Mouse (Mus musculus) liver, embryonic 13.5 days (tissue): ENCODE results near the gene Cacybp. TPM values are rescaled to one million over a fixed set of nuclear protein-coding genes. Genes with fewer than 3 reads are reported as not detected.

Experiments
- ATAC-seq: fragments of 200-750 bp; cut with Nextera tagmentation; 2 replicates; pipeline ENCODE4 v1.8.0; 2017; ENCODE audit warnings: low read depth, mild to moderate bottlenecking, moderate number of reproducible peaks, moderate library complexity
- DNase-seq: peaks from one replicate; pipeline ENCODE4 v3.0.0; 2022
- H3K27ac ChIP-seq: fragments of 300-500 bp; sonication (generic); 2 replicates; pipeline ENCODE4 v1.5.1; 2015; ENCODE audit warnings: moderate library complexity, mild to moderate bottlenecking, inconsistent platforms
- H3K27me3 ChIP-seq: fragments of 300-500 bp; sonication (generic); 2 replicates; pipeline ENCODE4 v1.6.1; 2015; ENCODE audit warnings: mild to moderate bottlenecking, inconsistent platforms
- H3K36me3 ChIP-seq: fragments of 300-500 bp; sonication (generic); 2 replicates; pipeline ENCODE4 v1.6.1; 2015; ENCODE audit warnings: mild to moderate bottlenecking, inconsistent platforms
- H3K4me1 ChIP-seq: fragments of 300-500 bp; sonication (generic); replicated peaks from 2 replicates; pipeline ENCODE4 v1.6.1; 2015; ENCODE audit warnings: inconsistent platforms
- H3K4me2 ChIP-seq: fragments of 300-500 bp; sonication (generic); 2 replicates; pipeline ENCODE4 v1.6.1; 2015; ENCODE audit warnings: inconsistent platforms, mild to moderate bottlenecking, moderate library complexity
- H3K4me3 ChIP-seq: fragments of 300-500 bp; sonication (generic); replicated peaks from 2 replicates; pipeline ENCODE4 v1.5.1; 2015; ENCODE audit warnings: mild to moderate bottlenecking, inconsistent platforms
- H3K9ac ChIP-seq: fragments of 300-500 bp; sonication (generic); 2 replicates; pipeline ENCODE4 v1.6.1; 2015; ENCODE audit warnings: mild to moderate bottlenecking, inconsistent platforms
- H3K9me3 ChIP-seq: fragments of 300-500 bp; sonication (generic); replicated peaks from 2 replicates; pipeline ENCODE4 v1.6.1; 2016; ENCODE audit warnings: inconsistent platforms
- WGBS: fragments of 180-500 bp; shearing (Covaris S2); methylation state at CpG from one replicate; pipeline ENCODE4 v1.1.7; 2015; ENCODE audit not compliant: insufficient replicate concordance; 5-methylcytosine and 5-hydroxymethylcytosine counted together
- polyA plus RNA-seq: library from polyadenylated mRNA; unstranded; fragments of >200 nt; fragmentation: Nextera tagmentation; extraction: Ambion mirVana; gene quantifications from 2 replicates; pipeline ENCODE4 v1.2.1, GENCODE M21; 2015

Gene Cacybp
- polyA plus RNA-seq, 1 experiment from 2014 or later, result 239 TPM

DNA sequence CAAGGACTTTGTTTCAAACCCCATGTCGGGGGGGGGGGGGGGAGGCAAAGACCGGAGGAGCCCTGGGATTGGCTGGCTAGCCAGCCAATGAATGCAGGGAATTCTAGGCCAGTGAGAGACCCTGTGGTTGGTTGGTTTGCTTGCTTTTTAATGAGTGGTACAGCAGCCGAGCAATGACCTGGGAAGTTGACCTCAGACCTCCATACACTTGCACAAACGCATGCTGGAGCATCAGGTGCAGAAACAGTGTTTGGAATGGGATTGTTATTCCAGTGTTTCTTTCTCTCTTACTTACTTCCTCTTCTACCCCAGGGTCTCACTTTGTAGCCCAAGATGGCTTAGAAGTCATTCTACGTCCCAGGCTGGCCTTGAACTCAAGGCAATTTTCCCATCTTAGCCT lies 46.1 kb downstream of the Cacybp start:
- no peak overlapping the region for H3K27ac ChIP-seq
- H3K9me3 ChIP-seq, result no peaks in the 10 kb centered on the region
- H3K4me2 ChIP-seq, result no peak overlapping the region
- no peaks in the 10 kb centered on the region for H3K27me3 ChIP-seq
- WGBS, result 59% methylated on average over 3 of the region's 5 CpGs
- no peak for DNase-seq
- no peak overlapping the region for H3K4me3 ChIP-seq
- no peaks in the 10 kb centered on the region for H3K36me3 ChIP-seq
- H3K9ac ChIP-seq, result no peak overlapping the region
- no peak for ATAC-seq
- H3K4me1 ChIP-seq, result no peaks in the 10 kb centered on the region

DNA sequence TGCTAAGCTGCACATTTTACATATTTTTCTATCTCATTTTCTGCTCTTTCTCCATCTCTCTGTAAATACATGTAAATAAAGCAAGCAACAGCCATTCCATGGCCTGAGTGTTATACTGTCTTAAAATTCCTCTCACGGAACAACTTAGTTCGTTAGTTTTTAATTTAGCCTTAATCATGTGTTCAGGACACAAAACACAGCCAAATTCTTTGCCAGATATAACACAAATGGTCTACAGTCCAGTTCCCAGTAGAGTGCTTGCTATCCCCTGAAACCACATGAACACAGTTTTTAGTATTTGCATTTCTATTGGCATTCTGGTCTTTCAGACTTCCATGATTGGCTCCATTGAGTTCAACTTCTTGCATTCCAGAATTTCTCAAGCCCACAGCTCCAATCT lies 54.5 kb downstream of the Cacybp start:
- no peak for DNase-seq
- H3K9ac ChIP-seq, result no peak overlapping the region
- WGBS, result 66% methylated on average over 2 of the region's 2 CpGs
- no peak overlapping the region for H3K4me2 ChIP-seq
- H3K9me3 ChIP-seq, result no peaks in the 10 kb centered on the region
- H3K36me3 ChIP-seq, result no peaks in the 10 kb centered on the region
- ATAC-seq, result no peak
- no peaks in the 10 kb centered on the region for H3K27me3 ChIP-seq
- no peak overlapping the region for H3K4me3 ChIP-seq
- no peaks in the 10 kb centered on the region for H3K4me1 ChIP-seq
- no peak overlapping the region for H3K27ac ChIP-seq

DNA sequence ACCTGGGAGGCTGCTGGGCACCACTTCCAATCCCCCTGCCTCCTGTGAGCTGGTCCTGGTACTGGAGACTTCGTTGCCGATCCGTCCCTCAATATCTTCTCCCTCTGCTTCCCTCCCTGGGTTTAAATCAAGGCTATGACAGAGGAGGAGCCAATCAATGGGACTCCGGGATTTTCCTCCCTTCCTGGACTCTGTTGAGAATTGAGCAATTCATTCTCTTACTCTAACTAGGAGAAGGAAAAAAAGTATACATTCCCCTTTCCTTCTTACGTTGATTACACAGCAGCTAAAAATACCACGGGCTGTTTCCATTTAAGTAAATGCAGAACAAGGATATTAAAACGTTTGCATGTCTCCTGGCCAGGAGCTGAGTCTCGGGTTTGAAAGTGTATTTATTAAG lies 59.2 kb downstream of the Cacybp start, which contains the start of gene Tnn:
Gene Tnn, minus strand, starts transcription at position 101 of the 400 bp plus-strand sequence.
- Histone ChIP-seq H3K9ac (no peak within 1 kb of the TSS), H3K4me3 (no peak within 1 kb of the TSS), H3K27ac (no peak within 1 kb of the TSS), H3K4me2 (no peak within 1 kb of the TSS), H3K27me3 (no peaks in the 10 kb centered on the region), H3K9me3 (no peaks in the 10 kb centered on the region), H3K4me1 (no peaks in the 10 kb centered on the region), H3K36me3 (no peaks in the 10 kb centered on the region)
- ATAC-seq (no peak), DNase-seq (no peak)
- 48% methylated on average over 8 of the region's 8 CpGs for WGBS

Other genes with a start within 250 kb of the Cacybp start
- gene 4930523C07Rik, start 168.5 kb downstream of the Cacybp start, polyA plus RNA-seq, result 29.8 and 30.3 TPM in 2 replicates
- gene Tnn, start 59.3 kb downstream of the Cacybp start, polyA plus RNA-seq, result 0.03 and 0.05 TPM in 2 replicates
- 256 and 261 TPM in 2 replicates for gene Mrps14, start 17.7 kb downstream of the Cacybp start, polyA plus RNA-seq